Mouse (Mus musculus): Measurements from ENCODE around the gene Iqsec1. TPM values are rescaled to one million over a fixed set of nuclear protein-coding genes. Genes with fewer than 3 reads are reported as not detected.

The Iqsec1 gene
- 191 and 257 TPM in 2 replicates for polyA plus RNA-seq (2012; rRNA removed)

DNA sequence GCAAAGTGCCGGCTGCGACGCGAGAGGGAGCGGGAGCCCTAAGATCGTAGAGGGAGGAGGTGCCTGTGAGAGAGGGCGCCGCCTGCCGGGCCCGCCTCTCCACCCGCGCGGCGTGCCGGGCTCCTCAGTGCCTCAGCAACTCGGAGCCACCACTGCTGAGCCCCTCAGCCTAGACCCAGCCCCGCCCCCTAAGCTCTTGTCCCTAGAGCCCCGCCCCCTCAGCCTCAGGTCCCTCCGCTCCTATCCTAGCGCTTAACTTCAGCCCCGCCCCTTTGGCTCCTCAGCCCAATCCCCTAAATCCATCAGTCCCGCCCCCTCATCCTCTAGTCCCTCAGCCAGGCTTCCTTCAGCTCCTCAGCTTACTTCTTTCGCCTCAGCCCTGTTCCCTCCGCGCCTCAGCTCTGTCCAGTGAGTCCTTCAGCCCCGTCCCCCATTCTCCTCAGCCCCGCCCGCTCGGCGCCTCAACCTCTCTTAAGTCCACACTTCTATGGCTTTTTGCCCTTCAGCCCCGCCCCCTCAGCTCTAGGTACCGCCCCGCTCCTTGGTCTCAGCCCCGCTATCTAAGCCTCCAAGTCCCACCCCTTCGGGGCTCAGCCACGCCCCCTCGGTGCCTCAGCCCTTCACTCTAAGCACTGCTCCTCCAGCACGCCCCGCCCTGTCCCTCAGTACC, at the start of gene Iqsec1:
Iqsec1 (minus strand) TSS at position 38 of the 670 bp plus-strand sequence.
- DNase-seq = peak; percentile 87
- Histone ChIP-seq H3K4me1 (ENCODE audit: control insufficient read depth, insufficient read depth, low read length) (peaks cover 16% of the 10 kb centered on the region), H3K4me3 (replicated peaks; ENCODE audit: extremely low read depth, low read depth, low read length) (peak within 1 kb of the TSS; percentile 63)
- 3% methylated on average over 37 of the region's 39 CpGs for WGBS
- TF ChIP-seq POLR2A (IDR thresholded peaks at IDR 0.05; ENCODE audit: borderline replicate concordance, extremely low read depth, low read depth, low read length) (peak; percentile 47; the same call in 1 of the 2 replicates), CTCF (IDR thresholded peaks at IDR 0.05; ENCODE audit: insufficient read depth, low read length) (0 out of 2 replicates have a peak, but pooled peaks have one; percentile 2)

GRCm38 (mm10) chr6:91028256-91028655, 39.8 kb upstream of the Iqsec1 start:
- DNase-seq = no peak
- 87% methylated on average over 5 of the region's 5 CpGs for WGBS
- TF ChIP-seq CTCF (IDR thresholded peaks at IDR 0.05; ENCODE audit: insufficient read depth, low read length) (no peak), POLR2A (IDR thresholded peaks at IDR 0.05; ENCODE audit: borderline replicate concordance, extremely low read depth, low read depth, low read length) (no peak)
- no peaks in the 10 kb centered on the region for H3K4me1 ChIP-seq (ENCODE audit: control insufficient read depth, insufficient read depth, low read length)
- no peak overlapping the region for H3K4me3 ChIP-seq (replicated peaks; ENCODE audit: extremely low read depth, low read depth, low read length)

GRCm38 (mm10) chr6:91020810-91021209, 32.3 kb upstream of the Iqsec1 start:
- TF ChIP-seq POLR2A (IDR thresholded peaks at IDR 0.05; ENCODE audit: borderline replicate concordance, extremely low read depth, low read depth, low read length) (no peak), CTCF (IDR thresholded peaks at IDR 0.05; ENCODE audit: insufficient read depth, low read length) (no peak)
- Histone ChIP-seq H3K4me1 (ENCODE audit: control insufficient read depth, insufficient read depth, low read length) (no peaks in the 10 kb centered on the region), H3K4me3 (replicated peaks; ENCODE audit: extremely low read depth, low read depth, low read length) (no peak overlapping the region)
- 86% methylated on average over 7 of the region's 7 CpGs for WGBS
- DNase-seq = no peak

GRCm38 (mm10) chr6:91016600-91017230, 28.2 kb upstream of the Iqsec1 start:
- no peak for DNase-seq
- WGBS = 67% methylated on average over 7 of the region's 7 CpGs
- TF ChIP-seq CTCF (IDR thresholded peaks at IDR 0.05; ENCODE audit: insufficient read depth, low read length) (no peak), POLR2A (IDR thresholded peaks at IDR 0.05; ENCODE audit: borderline replicate concordance, extremely low read depth, low read depth, low read length) (no peak)
- Histone ChIP-seq H3K4me1 (ENCODE audit: control insufficient read depth, insufficient read depth, low read length) (peaks cover 11% of the 10 kb centered on the region), H3K4me3 (replicated peaks; ENCODE audit: extremely low read depth, low read depth, low read length) (no peak overlapping the region)

DNA sequence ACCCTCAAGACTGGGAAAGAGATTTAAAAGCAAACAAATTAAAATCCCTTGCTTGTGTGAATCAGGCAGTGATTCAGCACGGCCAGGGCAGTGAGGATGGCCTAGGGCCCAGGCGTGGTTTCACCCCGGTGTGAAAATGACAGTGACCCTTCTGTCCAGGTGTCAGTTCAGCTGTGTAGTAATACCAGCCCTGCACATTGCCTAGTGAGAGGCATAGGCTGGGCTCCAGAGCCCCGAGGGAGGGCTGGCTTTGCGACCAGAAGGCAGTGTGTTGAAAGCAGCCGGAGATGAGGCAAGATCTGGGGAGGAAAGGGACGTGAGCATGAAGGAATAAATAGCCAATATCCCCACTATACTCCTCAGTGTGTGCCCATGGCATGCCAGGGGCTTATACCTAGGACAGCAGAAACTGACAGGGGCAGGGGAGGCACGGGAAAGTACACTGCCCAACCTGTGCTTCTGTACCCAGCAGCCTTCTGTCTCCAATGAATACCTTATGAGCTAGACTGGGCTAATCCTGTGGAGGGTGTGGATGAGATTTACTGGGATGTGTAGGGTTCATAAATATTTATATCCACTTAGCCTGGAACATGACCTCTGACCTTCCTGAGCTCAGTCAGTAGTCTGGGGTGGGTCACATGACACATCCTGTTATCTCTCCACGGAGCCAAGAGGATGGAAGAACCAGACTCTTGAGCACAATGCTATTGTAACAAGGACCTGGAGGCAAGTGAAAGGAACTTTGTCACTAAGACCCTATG, 25.9 kb upstream of the Iqsec1 start:
- 43% methylated on average over 9 of the region's 9 CpGs for WGBS
- DNase-seq = no peak
- no peak for TF ChIP-seq CTCF (IDR thresholded peaks at IDR 0.05; ENCODE audit: insufficient read depth, low read length)
- TF ChIP-seq POLR2A (IDR thresholded peaks at IDR 0.05; ENCODE audit: borderline replicate concordance, extremely low read depth, low read depth, low read length) = no peak
- no peak overlapping the region for H3K4me3 ChIP-seq (replicated peaks; ENCODE audit: extremely low read depth, low read depth, low read length)
- peaks cover 11% of the 10 kb centered on the region for H3K4me1 ChIP-seq (ENCODE audit: control insufficient read depth, insufficient read depth, low read length)

GRCm38 (mm10) chr6:91012458-91012857, 24.0 kb upstream of the Iqsec1 start:
- 58% methylated on average over 3 of the region's 3 CpGs for WGBS
- no peak for DNase-seq

DNA sequence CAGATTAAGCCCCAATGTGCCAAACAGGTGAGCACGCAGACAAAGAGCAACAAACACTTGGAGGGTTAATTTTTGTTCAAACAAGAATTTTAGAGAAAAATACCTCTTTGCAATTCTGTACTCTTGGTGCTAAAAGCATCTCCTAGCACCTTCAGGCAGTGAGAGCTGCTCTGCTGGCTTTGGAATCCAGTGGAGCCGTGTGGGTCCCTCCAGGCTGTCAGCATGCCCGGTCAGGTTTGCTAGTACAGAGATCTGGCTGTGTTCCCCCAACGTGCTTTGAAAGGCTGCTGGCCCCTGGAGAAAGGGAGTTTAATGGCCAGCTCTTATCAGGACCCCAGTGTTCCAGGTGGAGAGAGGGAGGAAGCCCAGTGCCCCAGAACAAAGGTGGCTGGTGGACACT, 23.1 kb upstream of the Iqsec1 start:
- H3K4me1 ChIP-seq (ENCODE audit: control insufficient read depth, insufficient read depth, low read length) = peaks cover 11% of the 10 kb centered on the region
- no peak overlapping the region for H3K4me3 ChIP-seq (replicated peaks; ENCODE audit: extremely low read depth, low read depth, low read length)
- TF ChIP-seq POLR2A (IDR thresholded peaks at IDR 0.05; ENCODE audit: borderline replicate concordance, extremely low read depth, low read depth, low read length) = no peak
- TF ChIP-seq CTCF (IDR thresholded peaks at IDR 0.05; ENCODE audit: insufficient read depth, low read length) = no peak
- WGBS = 66% methylated on average over 4 of the region's 4 CpGs
- no peak for DNase-seq

More at GRCm38 (mm10) chr6:91012458-91012857, 24.0 kb upstream of the Iqsec1 start:
- Histone ChIP-seq H3K4me1 (ENCODE audit: control insufficient read depth, insufficient read depth, low read length) (peaks cover 11% of the 10 kb centered on the region), H3K4me3 (replicated peaks; ENCODE audit: extremely low read depth, low read depth, low read length) (no peak overlapping the region)
- TF ChIP-seq CTCF (IDR thresholded peaks at IDR 0.05; ENCODE audit: insufficient read depth, low read length) (no peak), POLR2A (IDR thresholded peaks at IDR 0.05; ENCODE audit: borderline replicate concordance, extremely low read depth, low read depth, low read length) (no peak)

GRCm38 (mm10) chr6:91008284-91008830, 19.9 kb upstream of the Iqsec1 start:
- TF ChIP-seq CTCF (IDR thresholded peaks at IDR 0.05; ENCODE audit: insufficient read depth, low read length) = no peak
- no peak for TF ChIP-seq POLR2A (IDR thresholded peaks at IDR 0.05; ENCODE audit: borderline replicate concordance, extremely low read depth, low read depth, low read length)
- Histone ChIP-seq H3K4me3 (replicated peaks; ENCODE audit: extremely low read depth, low read depth, low read length) (no peak overlapping the region), H3K4me1 (ENCODE audit: control insufficient read depth, insufficient read depth, low read length) (no peaks in the 10 kb centered on the region)
- DNase-seq = no peak
- WGBS = 93% methylated on average over 3 of the region's 3 CpGs

DNA sequence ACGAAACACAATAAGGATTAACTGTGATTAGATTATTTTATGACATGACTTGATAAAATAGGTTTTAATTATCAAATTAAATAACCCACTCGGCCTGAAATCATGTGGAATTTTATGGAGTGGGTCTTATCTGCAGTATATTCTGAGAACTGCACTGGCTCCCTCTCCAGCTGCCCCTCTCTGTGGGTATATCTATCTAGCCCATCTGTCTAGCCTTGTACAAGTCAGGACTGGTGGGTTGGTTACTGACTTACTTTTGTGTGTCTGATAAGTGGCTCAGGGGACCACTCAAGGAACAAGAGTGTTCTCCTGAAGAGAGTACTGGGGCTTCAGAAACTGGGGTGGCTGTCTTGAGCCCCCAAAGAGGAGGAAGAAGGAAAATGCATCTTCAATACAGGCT, 18.7 kb upstream of the Iqsec1 start:
- no peak for DNase-seq
- H3K4me3 ChIP-seq (replicated peaks; ENCODE audit: extremely low read depth, low read depth, low read length) = no peak overlapping the region
- WGBS = 28% methylated on average over 2 of the region's 2 CpGs
- no peaks in the 10 kb centered on the region for H3K4me1 ChIP-seq (ENCODE audit: control insufficient read depth, insufficient read depth, low read length)
- TF ChIP-seq CTCF (IDR thresholded peaks at IDR 0.05; ENCODE audit: insufficient read depth, low read length) = no peak
- TF ChIP-seq POLR2A (IDR thresholded peaks at IDR 0.05; ENCODE audit: borderline replicate concordance, extremely low read depth, low read depth, low read length) = no peak
